Comparison of ENCODE assay signal across 8 mouse cellular contexts in the genomic region with DNA sequence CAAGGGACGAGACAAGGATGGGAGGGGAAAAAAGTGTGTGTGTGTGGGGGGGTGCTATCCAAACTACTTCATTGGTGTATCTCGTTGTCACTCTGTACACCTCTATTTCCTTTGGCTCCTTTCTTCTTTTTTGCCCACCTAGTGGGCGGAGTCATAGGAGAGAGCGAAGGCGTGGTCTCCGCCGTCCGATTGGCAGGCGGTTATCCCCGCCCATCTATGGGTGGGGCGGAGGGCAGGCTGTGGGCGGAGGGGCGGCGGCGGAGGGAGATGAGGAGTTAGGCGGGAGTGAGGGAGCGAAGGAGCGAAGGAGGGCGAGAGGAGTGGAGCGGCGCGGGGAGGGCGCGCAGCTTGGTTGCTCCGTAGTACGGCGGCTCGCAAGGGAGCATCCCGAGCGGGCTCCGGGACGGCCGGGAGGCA. TPM values are rescaled to one million over a fixed set of nuclear protein-coding genes. Genes with fewer than 3 reads are reported as not detected.
DNase-seq lines count a peak whose midpoint lies in the region; ATAC-seq lines count a peak whose summit lies in the region.

Itsn1 (plus strand) TSS at position 216 of the 417 bp plus-strand sequence.

- peak within 1 kb of the TSS; percentile 59 for H3K4me2 ChIP-seq in hindbrain, embryonic 11.5 days (replicated peaks; ENCODE audit: low read depth, low read length)

- peaks cover 2% of the 10 kb centered on the region; the same call in 1 of the 2 replicates for H3K4me1 ChIP-seq in hindbrain, embryonic 11.5 days (replicated peaks; ENCODE audit: control insufficient read depth, insufficient read depth, low read length)

- peak within 1 kb of the TSS; percentile 83 for H3K9ac ChIP-seq in hindbrain, embryonic 11.5 days (ENCODE audit: low read depth, low read length)

- WGBS in hindbrain, embryonic 11.5 days = 0% methylated on average over 33 of the region's 33 CpGs

- peak; percentile 94 for ATAC-seq in hindbrain, embryonic 11.5 days (ENCODE audit: low FRiP score)

- H3K27me3 ChIP-seq in hindbrain, embryonic 11.5 days (ENCODE audit: control insufficient read depth, insufficient read depth, low read length) = no peaks in the 10 kb centered on the region

- H3K9me3 ChIP-seq in hindbrain, embryonic 11.5 days (ENCODE audit: control insufficient read depth, low read length) = no peaks in the 10 kb centered on the region

- H3K27ac ChIP-seq in hindbrain, embryonic 11.5 days (ENCODE audit: low read depth, low read length) = peak within 1 kb of the TSS; percentile 96

- peak; percentile 98 for DNase-seq in MN1 (ENCODE audit: low spot score)
- peak; percentile 100 for DNase-seq in cerebellum, adult 9-11 months
- DNase-seq in frontal cortex, adult 2 months (ENCODE audit: extremely low spot score in 1 of 2, low spot score in 1 of 2) = peak; percentile 97
- DNase-seq in hindbrain, embryonic 11.5 days (ENCODE audit: low spot score) = peak; percentile 98
- peak; percentile 96 to 98 for DNase-seq in layer of hippocampus, postnatal 14 days (ENCODE audit: low spot score in 2 of 2)
- DNase-seq in lung, postnatal 14 days = peak; percentile 98
- peak; percentile 98 for DNase-seq in retina, adult 2 months (ENCODE audit: low read depth, low spot score)
- DNase-seq in thymus, postnatal 36 days = peak; percentile 98 to 99

- no peaks in the 10 kb centered on the region for H3K36me3 ChIP-seq in hindbrain, embryonic 11.5 days (ENCODE audit: control insufficient read depth, insufficient read depth, low read length)

- peak within 1 kb of the TSS; percentile 83 for H3K4me3 ChIP-seq in hindbrain, embryonic 11.5 days (ENCODE audit: low read depth, low read length)

RNA-seq across cellular contexts. Expression of gene Itsn1, which starts in this region (rescaled TPM):
- 76.0 and 78.5 TPM in 2 replicates for polyA plus RNA-seq in frontal cortex, adult 2 months (2012; rRNA removed)
- 61.1 and 61.7 TPM in 2 replicates for polyA plus RNA-seq in hindbrain, embryonic 11.5 days (2014; fragmentation: Nextera tagmentation; extraction: Ambion mirVana)
- 100 to 1,000 TPM; 155 to 157 TPM for total RNA-seq in layer of hippocampus, postnatal 14 days (2021)

Comparison
In these comparisons a context has a peak if more than half of its experiments do, and no peak if none do; other contexts are left out.
1. Peak in every context shown above with its lines: DNase-seq, ATAC-seq, H3K4me3 ChIP-seq and H3K27ac ChIP-seq.